Mouse (Mus musculus) layer of hippocampus, adult 11-12 months (tissue): Measurements from ENCODE around the gene Ldha.
"Not testable (repeated sequence)": the region's sequence is repeated elsewhere in the genome, so short reads cannot be mapped to it uniquely, and the experiment has no call there.

ENCODE experiments used
- DNase-seq: peaks from one replicate; pipeline ENCODE4 v3.0.0; 2022; ENCODE audit warnings: low spot score

The Ldha gene

GRCm38 (mm10) chr7:46840787-46841525 is at the start of gene Ldha:
Gene Ldha, plus strand, starts transcription at chr7:46841475.
- DNase-seq = no peak

- no peak for DNase-seq
Measured at GRCm38 (mm10) chr7:46793871-46794270, 47.4 kb upstream of the Ldha start.

GRCm38 (mm10) chr7:46795287-46796205 is 45.7 kb upstream of the Ldha start, which contains the start of the genes Hps5 and Gtf2h1:
Gene Hps5, minus strand, starts transcription at chr7:46796064.
Gene Gtf2h1, plus strand, starts transcription at chr7:46796103.
- peak; percentile 97 for DNase-seq

DNA sequence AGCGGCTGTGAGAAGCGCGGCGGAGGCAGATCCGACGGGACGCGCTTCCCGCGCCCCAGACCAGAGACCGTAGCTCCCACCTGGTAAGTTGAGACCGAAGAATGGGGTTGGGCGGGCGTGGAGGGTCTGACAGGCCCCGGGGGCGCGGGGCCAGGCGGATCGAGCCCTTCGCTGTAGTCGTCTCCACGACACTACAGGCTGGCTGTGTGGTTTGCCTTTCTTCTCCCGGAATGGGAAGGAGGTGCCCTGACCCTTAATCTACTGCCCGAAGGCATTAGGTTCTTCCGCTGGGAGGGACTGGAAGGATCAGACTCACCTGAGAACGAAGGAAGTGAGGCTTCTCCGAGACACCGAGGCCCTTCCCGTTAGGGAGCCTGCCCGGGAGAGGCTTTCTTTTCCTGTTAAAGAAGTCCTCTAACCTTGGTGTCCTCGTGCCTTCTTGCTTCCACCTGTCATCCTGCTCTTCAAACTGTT is 45.0 kb upstream of the Ldha start:
- DNase-seq = peak; percentile 7

DNA sequence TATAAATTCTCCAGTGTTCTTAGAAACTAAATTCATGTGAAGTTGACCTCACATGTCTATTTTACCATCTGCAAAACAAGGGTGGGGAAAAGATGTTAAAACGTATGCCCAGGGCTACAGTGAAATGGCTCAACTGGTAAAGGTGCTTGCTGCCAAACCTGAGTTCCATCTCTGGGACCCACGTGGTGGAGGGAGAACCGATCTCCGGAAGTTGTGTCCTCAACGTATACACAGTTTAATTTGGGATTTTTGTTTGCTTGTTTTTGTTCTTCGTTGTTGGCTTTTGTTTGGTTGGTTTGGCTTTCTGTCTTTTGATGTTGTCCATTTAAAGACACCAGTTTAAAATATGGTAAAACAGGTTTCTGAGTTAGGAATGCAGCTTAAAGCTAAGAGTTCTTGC is 44.5 kb upstream of the Ldha start:
- DNase-seq = no peak

GRCm38 (mm10) chr7:46810325-46810724 is 30.9 kb upstream of the Ldha start:
- DNase-seq = no peak

DNA sequence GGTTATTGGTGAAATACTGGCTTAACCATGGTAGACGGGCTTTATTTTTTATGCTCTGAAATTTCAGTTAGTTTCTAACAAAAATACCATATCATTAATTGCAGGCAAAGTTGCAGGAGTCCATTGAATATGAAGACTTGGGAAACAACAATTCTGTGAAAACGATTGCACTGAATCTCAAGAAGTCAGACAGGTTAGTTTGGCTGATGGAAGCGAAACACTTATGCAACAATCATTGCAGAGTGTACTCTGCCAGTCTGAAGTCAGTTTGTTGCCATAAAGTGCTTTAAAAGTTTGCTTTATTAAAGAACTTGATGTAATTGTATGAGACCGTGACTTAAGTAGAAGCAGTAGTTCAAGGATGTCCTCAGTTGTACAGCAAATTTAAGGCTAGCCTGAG is 27.3 kb upstream of the Ldha start:
- no peak for DNase-seq

DNA sequence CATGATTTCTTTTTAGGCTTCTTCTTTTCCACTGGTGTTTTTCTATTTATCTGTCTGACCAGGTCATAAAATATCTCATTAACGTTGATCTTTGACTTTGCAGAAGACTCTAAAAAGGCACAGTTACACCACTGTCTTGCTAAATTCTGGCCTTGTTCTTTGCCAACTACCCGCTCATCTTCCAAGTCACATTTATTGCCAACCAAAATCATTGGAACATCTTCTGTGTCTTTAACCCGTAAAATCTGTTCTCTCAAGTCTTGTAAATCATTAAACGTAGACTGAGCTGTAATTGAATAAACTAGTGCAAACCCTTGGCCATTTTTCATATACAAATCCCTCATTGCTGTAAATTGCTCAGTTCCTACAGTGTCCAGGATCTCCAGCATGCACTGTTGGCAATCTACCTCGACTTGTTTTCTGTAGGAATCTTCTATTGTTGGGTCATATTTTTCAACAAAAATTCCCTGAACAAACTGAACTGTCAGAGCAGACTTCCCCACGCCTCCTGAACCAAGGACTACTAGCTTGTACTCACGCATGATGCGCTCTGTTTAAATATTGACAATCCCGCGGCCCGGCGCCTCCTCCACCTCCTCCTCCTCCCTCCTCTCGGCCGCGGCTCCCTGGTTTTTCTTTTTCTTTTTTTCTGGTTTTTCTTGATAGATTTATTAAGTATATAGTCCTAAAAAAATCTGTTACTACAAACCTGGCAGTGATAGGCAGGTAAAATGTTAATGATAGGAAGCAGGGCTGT is 20.2 kb upstream of the Ldha start:
- DNase-seq = not testable (repeated sequence)

- DNase-seq = no peak
Measured at GRCm38 (mm10) chr7:46827046-46827802, 14.1 kb upstream of the Ldha start.

DNA sequence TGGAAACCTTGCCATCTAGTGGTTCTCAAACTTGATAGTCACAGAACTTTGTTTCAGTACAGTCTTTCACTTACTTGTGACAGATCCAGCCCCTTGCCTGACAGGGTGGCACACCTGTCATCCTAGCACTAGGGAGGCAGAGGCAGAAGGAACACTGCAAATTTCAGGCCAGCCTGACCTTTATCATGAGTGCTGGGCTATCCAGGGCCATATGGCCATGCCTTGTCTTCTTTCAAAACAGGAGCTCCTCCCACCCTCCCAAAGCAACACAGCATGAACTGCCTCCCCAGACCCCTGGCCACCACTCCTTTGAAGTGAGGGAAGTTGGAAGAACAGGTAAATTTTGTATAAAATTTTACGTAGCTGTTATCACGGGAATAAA is 13.5 kb upstream of the Ldha start:
- no peak for DNase-seq

- DNase-seq = no peak
Measured at GRCm38 (mm10) chr7:46829911-46830310, 11.4 kb upstream of the Ldha start.

DNA sequence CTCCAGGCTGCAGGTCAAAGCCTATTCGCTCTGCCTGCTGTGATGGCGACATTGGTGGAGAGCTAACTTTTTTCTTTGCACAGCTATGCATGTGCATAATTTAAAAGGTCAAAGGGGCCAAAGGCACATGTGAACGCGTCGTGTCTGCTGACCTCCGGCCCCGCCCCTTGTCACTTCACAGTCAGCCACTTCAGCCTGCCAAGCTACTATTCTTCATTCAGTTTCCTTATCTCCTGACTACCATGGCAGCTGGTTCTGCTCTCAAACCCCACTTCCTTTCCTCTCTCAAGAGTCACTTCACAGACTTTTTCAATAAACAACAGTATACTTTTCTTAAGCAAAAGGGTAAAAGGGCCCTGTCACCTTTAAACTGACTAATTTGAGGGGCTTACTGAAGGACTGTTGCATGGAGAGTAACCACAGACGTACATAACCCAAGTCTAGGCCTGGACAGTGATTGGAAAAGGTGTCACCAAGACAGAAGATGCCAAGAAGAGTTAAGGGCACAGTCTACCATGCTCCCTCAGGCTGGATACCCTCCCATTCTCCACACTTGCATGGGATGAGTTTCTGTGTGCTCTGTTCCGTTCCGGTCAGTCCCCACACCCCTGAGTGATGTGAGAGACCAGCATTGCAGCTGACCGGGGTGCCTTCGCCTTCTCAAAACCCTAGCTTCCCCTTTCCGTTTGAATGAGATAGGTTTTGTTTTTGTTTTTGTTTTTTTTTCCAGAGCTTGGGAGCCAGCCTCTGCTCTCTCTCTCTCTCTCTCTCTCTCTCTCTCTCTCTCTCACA is 10.3 kb upstream of the Ldha start:
- DNase-seq = no peak

DNA sequence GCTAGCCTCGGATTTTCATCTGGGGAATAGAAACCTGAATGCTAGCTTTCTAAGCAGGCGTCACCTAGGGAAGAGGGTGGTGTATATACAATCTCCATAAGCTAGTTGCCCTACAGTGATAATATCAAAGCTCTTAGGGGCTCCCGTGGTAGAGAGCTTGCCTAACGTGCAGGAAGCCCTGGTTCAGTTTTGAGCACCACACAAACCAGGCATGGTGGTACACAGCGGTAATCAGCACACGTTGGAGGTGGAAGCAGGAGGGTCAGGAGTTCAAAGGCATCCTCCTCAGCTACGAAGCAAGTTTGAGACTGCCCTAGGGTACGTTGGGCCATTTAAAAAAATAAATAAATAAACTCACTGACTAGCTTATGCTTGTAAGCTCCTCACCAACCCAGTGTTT is 9.6 kb upstream of the Ldha start:
- DNase-seq = no peak

DNA sequence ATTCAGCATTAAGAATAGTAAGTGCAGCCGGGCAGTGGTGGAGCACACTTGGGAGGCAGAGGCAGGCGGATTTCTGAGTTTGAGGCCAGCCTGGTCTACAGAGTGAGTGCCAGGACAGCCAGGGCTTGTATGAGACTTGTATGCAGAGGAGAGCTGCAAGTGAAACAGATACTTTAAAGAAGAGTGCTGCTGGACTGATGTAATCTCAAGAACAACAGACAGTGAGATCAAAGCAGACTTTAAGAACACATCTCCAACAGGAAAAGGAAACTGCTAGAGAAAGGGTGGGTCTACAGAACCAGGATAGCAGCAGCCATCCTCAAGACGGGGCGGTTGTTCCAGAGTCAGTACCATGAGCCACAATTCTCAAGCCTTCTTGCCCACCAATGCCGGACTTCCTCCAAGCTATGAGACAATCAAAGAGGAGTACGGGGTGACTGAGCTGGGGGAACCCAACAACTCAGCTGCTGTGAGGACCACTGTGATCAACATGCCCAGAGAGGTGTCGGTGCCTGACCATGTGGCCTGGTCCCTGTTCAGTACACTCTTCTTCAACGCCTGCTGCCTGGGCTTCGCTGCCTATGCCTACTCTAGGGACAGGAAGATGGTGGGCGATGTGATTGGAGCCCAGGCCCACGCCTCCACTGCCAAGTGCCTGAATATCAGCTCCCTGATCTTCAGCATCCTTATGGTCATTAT is 9.0 kb upstream of the Ldha start:
- not testable (repeated sequence) for DNase-seq

DNA sequence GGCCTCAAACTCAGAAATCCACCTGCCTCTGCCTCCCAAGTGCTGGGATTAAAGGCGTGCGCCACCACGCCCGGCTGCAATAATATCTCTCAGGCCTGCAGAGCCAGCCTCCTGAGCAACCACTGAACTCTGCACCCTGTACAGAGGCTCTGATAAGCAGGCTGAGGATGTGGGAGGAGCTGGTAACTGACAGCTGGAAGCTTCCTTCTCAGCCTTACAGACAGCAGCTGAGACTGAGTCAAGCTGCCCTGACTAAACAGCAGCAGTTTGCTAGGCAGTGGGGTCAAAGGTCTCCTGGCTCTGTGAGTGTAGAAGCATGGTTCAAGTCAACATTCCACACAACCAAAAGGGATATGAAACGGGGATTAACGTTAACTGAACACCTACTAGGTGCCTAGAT is 8.0 kb upstream of the Ldha start:
- DNase-seq = no peak

GRCm38 (mm10) chr7:46833670-46834255 is 7.5 kb upstream of the Ldha start:
- no peak for DNase-seq

GRCm38 (mm10) chr7:46834994-46835610 is 6.2 kb upstream of the Ldha start:
- no peak for DNase-seq

DNA sequence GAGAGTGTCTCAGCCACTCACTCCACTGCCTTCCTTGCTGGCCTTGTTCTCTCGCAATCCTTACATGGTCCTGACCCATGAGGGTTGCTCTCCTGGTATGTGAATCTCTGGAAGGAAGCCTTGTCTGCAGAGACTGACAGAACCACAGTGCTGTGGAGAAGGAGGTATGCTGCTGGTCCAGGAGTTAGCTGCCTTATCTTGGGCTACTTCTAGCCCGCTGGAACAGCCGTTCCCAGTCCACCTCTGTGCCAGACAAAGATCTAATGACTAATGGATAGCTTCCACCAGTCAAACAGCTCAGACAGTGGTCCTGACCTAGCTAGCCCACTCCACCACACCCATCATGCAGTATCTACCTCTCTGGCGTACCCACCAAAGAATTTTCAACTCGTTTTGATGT is 4.9 kb upstream of the Ldha start:
- no peak for DNase-seq

DNA sequence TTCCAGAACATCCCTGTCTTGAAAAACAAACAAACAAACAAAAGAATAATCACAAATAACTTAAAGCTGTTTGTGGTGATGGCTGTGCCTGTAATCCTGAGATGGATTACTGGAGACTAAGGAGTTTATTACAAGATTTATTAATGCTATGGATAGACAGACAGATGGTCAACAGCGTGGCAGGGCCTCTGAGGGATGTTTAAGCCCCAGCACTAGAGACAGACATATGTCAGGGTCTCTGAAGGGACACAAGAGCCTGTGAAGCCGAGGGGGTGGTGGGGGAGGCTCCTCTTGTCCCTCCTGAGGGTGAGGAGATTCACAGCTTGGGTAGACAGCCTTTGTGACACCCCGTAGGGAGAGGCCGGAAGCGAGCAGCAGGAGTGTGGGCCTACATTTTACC is 4.2 kb upstream of the Ldha start:
- DNase-seq = no peak
